Mouse (Mus musculus): ENCODE results near the gene Sp7. TPM values are rescaled to one million over a fixed set of nuclear protein-coding genes. Genes with fewer than 3 reads are reported as not detected.
A peak's percentile ranks its signal among the peaks of the same experiment; 100 is the strongest.

Sp7 gene
- total RNA-seq (2012; rRNA removed): 0.09 TPM in 1 of 2 replicates, not detected in the other

DNA sequence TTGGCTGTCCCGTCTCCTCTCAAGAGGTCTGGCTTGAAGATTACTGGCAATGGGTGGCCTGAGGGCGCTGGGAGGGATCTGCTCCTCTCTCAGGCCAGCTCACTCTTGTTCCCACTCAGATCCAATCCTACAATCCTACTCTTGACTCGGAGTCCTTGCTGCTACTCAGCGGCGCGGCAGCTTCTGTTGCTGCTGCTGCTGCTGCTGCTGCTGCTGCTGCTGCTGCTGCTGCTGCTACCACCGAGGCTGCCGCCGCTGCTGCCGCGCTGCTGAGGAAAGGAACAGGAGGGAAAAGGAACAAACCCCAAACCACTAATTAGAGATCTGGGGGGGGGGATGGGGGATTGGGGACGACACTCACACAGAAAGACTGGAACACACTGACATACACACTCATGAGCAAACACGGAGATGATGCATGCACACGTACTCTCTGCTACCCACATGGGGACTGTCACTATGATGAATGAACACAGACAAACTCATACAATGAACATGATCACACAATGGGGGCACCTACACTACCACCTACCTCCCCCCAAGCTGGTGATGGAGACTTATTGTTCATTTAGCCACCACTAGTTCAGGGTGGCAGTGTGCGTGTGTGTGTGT, at the start of gene Sp7:
TSS of gene Sp7 (minus strand) at position 450 of the 612 bp plus-strand sequence.
- TF ChIP-seq ZC3H11A (IDR thresholded peaks at IDR 0.05; ENCODE audit: borderline replicate concordance, low read depth, low read length) (no peak), ZNF384 (IDR thresholded peaks at IDR 0.05; ENCODE audit: low read depth, low read length) (no peak), CHD2 (IDR thresholded peaks at IDR 0.05; ENCODE audit: low read depth, low read length) (no peak), MAFK (IDR thresholded peaks at IDR 0.05; ENCODE audit: insufficient read depth, low read depth, low read length) (no peak), HCFC1 (IDR thresholded peaks at IDR 0.05; ENCODE audit: borderline replicate concordance, insufficient read depth, low read length) (no peak)
- in situ Hi-C loops (cut with MboI; ENCODE audit: low sequenced_read_pairs in 2 of 2, unreplicated experiment in 2 of 2): no loop called here

GRCm38 (mm10) chr15:102413687-102414086, 46.7 kb upstream of the Sp7 start:
- peak overlapping the region in 1 of 2 experiments; percentile 12; a peak in 1 of 4 replicates for H3K4me3 ChIP-seq (ENCODE audit: insufficient read depth in 1 of 2, low read depth in 1 of 2, low read length in 2 of 2, poor library complexity in 1 of 2, severe bottlenecking in 1 of 2)
- TF ChIP-seq MAFK (IDR thresholded peaks at IDR 0.05; ENCODE audit: insufficient read depth, low read depth, low read length) (no peak), CHD2 (IDR thresholded peaks at IDR 0.05; ENCODE audit: low read depth, low read length) (no peak), HCFC1 (IDR thresholded peaks at IDR 0.05; ENCODE audit: borderline replicate concordance, insufficient read depth, low read length) (no peak), ZC3H11A (IDR thresholded peaks at IDR 0.05; ENCODE audit: borderline replicate concordance, low read depth, low read length) (no peak), ZNF384 (IDR thresholded peaks at IDR 0.05; ENCODE audit: low read depth, low read length) (no peak)
- no peak for DNase-seq (ENCODE audit: low read depth, low spot score)
- H3K4me1 ChIP-seq (ENCODE audit: control insufficient read depth in 2 of 2, insufficient read depth in 2 of 2, low read length in 2 of 2, poor library complexity in 1 of 2): peaks cover 1 to 10% of the 10 kb centered on the region in 2 experiments; a peak in 2 of 4 replicates
- H3K36me3 ChIP-seq (ENCODE audit: control insufficient read depth, insufficient read depth, low read length, poor library complexity, severe bottlenecking): peaks cover 14% of the 10 kb centered on the region
- no peaks in the 10 kb centered on the region for H3K9me3 ChIP-seq (ENCODE audit: control insufficient read depth, insufficient read depth, low read depth, low read length)
- in situ Hi-C loops (cut with MboI; ENCODE audit: low sequenced_read_pairs in 2 of 2, unreplicated experiment in 2 of 2): no loop called here
- H3K9ac ChIP-seq (ENCODE audit: insufficient read depth, low read depth, low read length, poor library complexity, severe bottlenecking): peak overlapping the region; percentile 32; the same call in 1 of the 2 replicates
- H3K27ac ChIP-seq (ENCODE audit: insufficient read depth, low read depth, low read length, poor library complexity, severe bottlenecking): no peak overlapping the region

More for the DNA sequence above, at the start of gene Sp7:
- Histone ChIP-seq H3K9me3 (ENCODE audit: control insufficient read depth, insufficient read depth, low read depth, low read length) (no peaks in the 10 kb centered on the region), H3K36me3 (ENCODE audit: control insufficient read depth, insufficient read depth, low read length, poor library complexity, severe bottlenecking) (no peaks in the 10 kb centered on the region), H3K27ac (ENCODE audit: insufficient read depth, low read depth, low read length, poor library complexity, severe bottlenecking) (no peak within 1 kb of the TSS), H3K9ac (ENCODE audit: insufficient read depth, low read depth, low read length, poor library complexity, severe bottlenecking) (0 out of 2 replicates have a peak within 1 kb of the TSS, but pooled peaks have one; percentile 37), H3K4me1 (ENCODE audit: control insufficient read depth in 2 of 2, insufficient read depth in 2 of 2, low read length in 2 of 2, poor library complexity in 1 of 2) (peaks cover 4 to 18% of the 10 kb centered on the region in 2 experiments; a peak in 3 of 4 replicates), H3K4me3 (ENCODE audit: insufficient read depth in 1 of 2, low read depth in 1 of 2, low read length in 2 of 2, poor library complexity in 1 of 2, severe bottlenecking in 1 of 2) (peak within 1 kb of the TSS in 1 of 2 experiments; percentile 23; a peak in 1 of 4 replicates)
- no peak for DNase-seq (ENCODE audit: low read depth, low spot score)

DNA sequence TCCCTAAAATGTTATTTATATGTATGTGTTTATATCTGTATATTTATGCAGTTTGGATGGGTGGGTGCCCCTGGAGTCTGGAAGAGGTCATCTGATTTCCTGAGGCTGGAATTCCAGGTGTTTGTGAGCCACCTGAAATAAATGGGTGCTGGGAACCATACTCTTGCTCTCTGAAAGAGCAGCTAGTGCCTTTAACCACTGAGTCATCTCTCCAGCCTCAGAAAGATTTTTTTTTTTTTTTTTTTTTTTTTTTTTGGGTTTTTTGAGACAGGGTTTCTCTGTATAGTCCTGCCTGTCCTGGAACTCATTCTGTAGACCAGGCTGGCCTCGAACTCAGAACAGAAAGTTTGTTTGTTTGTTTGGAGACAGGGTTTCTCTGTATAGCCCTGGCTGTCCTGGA, 44.1 kb upstream of the Sp7 start:
- Histone ChIP-seq H3K36me3 (ENCODE audit: control insufficient read depth, insufficient read depth, low read length, poor library complexity, severe bottlenecking) (peaks cover 24% of the 10 kb centered on the region), H3K27ac (ENCODE audit: insufficient read depth, low read depth, low read length, poor library complexity, severe bottlenecking) (no peak overlapping the region; the same call in 1 of the 2 replicates), H3K9ac (ENCODE audit: insufficient read depth, low read depth, low read length, poor library complexity, severe bottlenecking) (no peak overlapping the region; the same call in 1 of the 2 replicates), H3K4me1 (ENCODE audit: control insufficient read depth in 2 of 2, insufficient read depth in 2 of 2, low read length in 2 of 2, poor library complexity in 1 of 2) (peaks cover 4 to 16% of the 10 kb centered on the region in 2 experiments; a peak in 3 of 4 replicates), H3K9me3 (ENCODE audit: control insufficient read depth, insufficient read depth, low read depth, low read length) (no peaks in the 10 kb centered on the region), H3K4me3 (ENCODE audit: insufficient read depth in 1 of 2, low read depth in 1 of 2, low read length in 2 of 2, poor library complexity in 1 of 2, severe bottlenecking in 1 of 2) (peak overlapping the region; percentile 29; a peak in 3 of 4 replicates)
- in situ Hi-C loops (cut with MboI; ENCODE audit: low sequenced_read_pairs in 2 of 2, unreplicated experiment in 2 of 2): no loop called here
- no peak for TF ChIP-seq ZNF384 (IDR thresholded peaks at IDR 0.05; ENCODE audit: low read depth, low read length)
- no peak for TF ChIP-seq ZC3H11A (IDR thresholded peaks at IDR 0.05; ENCODE audit: borderline replicate concordance, low read depth, low read length)
- no peak for TF ChIP-seq MAFK (IDR thresholded peaks at IDR 0.05; ENCODE audit: insufficient read depth, low read depth, low read length)
- TF ChIP-seq CHD2 (IDR thresholded peaks at IDR 0.05; ENCODE audit: low read depth, low read length): no peak
- TF ChIP-seq HCFC1 (IDR thresholded peaks at IDR 0.05; ENCODE audit: borderline replicate concordance, insufficient read depth, low read length): no peak
- no peak for DNase-seq (ENCODE audit: low read depth, low spot score)

- no peak overlapping the region for H3K27ac ChIP-seq (ENCODE audit: insufficient read depth, low read depth, low read length, poor library complexity, severe bottlenecking)
- H3K4me3 ChIP-seq (ENCODE audit: insufficient read depth in 1 of 2, low read depth in 1 of 2, low read length in 2 of 2, poor library complexity in 1 of 2, severe bottlenecking in 1 of 2): 0 out of 4 replicates have a peak overlapping the region, but pooled peaks of 1 of the 2 experiments have one; percentile 0
- peaks cover 24% of the 10 kb centered on the region for H3K36me3 ChIP-seq (ENCODE audit: control insufficient read depth, insufficient read depth, low read length, poor library complexity, severe bottlenecking)
- no peak for DNase-seq (ENCODE audit: low read depth, low spot score)
- H3K9ac ChIP-seq (ENCODE audit: insufficient read depth, low read depth, low read length, poor library complexity, severe bottlenecking): no peak overlapping the region
- H3K4me1 ChIP-seq (ENCODE audit: control insufficient read depth in 2 of 2, insufficient read depth in 2 of 2, low read length in 2 of 2, poor library complexity in 1 of 2): peaks cover 4 to 16% of the 10 kb centered on the region in 2 experiments; a peak in 3 of 4 replicates
- H3K9me3 ChIP-seq (ENCODE audit: control insufficient read depth, insufficient read depth, low read depth, low read length): no peaks in the 10 kb centered on the region
- TF ChIP-seq MAFK (IDR thresholded peaks at IDR 0.05; ENCODE audit: insufficient read depth, low read depth, low read length): no peak
- TF ChIP-seq CHD2 (IDR thresholded peaks at IDR 0.05; ENCODE audit: low read depth, low read length): no peak
- no peak for TF ChIP-seq ZC3H11A (IDR thresholded peaks at IDR 0.05; ENCODE audit: borderline replicate concordance, low read depth, low read length)
- TF ChIP-seq HCFC1 (IDR thresholded peaks at IDR 0.05; ENCODE audit: borderline replicate concordance, insufficient read depth, low read length): no peak
- TF ChIP-seq ZNF384 (IDR thresholded peaks at IDR 0.05; ENCODE audit: low read depth, low read length): no peak
- in situ Hi-C loops (cut with MboI; ENCODE audit: low sequenced_read_pairs in 2 of 2, unreplicated experiment in 2 of 2): no loop called here
Observed at GRCm38 (mm10) chr15:102409286-102409685, 42.3 kb upstream of the Sp7 start.
